Mouse (Mus musculus) C2C12 (cell line): ENCODE results near the gene Farp2.

Source experiments
- CTCF ChIP-seq: IDR thresholded peaks from one replicate; pipeline ENCODE4 v1.5.1; 2011; ENCODE audit not compliant: control insufficient read depth, insufficient read depth, insufficient read length
- MAX ChIP-seq: IDR thresholded peaks from one replicate; pipeline ENCODE4 v1.6.1; 2011; ENCODE audit warnings: mild to moderate bottlenecking, control low read depth
- MYOD1 ChIP-seq: IDR thresholded peaks from one replicate; pipeline ENCODE4 v1.6.1; 2011; ENCODE audit warnings: low read depth; ENCODE audit not compliant: control insufficient read depth, insufficient read length
- MYOG ChIP-seq: IDR thresholded peaks from one replicate; pipeline ENCODE4 v1.6.1; 2011; ENCODE audit not compliant: control insufficient read depth, insufficient read length; ENCODE audit errors: extremely low read depth

GRCm38 (mm10) chr1:93667760-93668400 lies 156.0 kb downstream of the Farp2 start:
- TF ChIP-seq MYOG = no peak
- no peak for TF ChIP-seq CTCF
- no peak for TF ChIP-seq MAX
- no peak for TF ChIP-seq MYOD1
